Mouse (Mus musculus) effector memory CD4-positive, alpha-beta T cell, adult 7 months (primary cell): ENCODE data around the gene Ireb2. TPM values are rescaled to one million over a fixed set of nuclear protein-coding genes. Genes with fewer than 3 reads are reported as not detected.

Experiments used
- polyA plus RNA-seq: library from polyadenylated mRNA; unstranded; fragments of 100-300 nt; shearing (Covaris generic); gene quantifications from one replicate; pipeline ENCODE4 v1.2.1, GENCODE M21; 2017

The Ireb2 gene
- 18.0 TPM for polyA plus RNA-seq

GRCm38 (mm10) chr9:54863363-54864281 is at the start of gene Ireb2:
Gene Ireb2, plus strand, starts transcription at chr9:54863789.

GRCm38 (mm10) chr9:54917010-54917677 is 53.6 kb downstream of the Ireb2 start, which contains the start of gene Hykk:
Gene Hykk, plus strand, starts transcription at chr9:54917283.

GRCm38 (mm10) chr9:54950575-54951321 is 87.2 kb downstream of the Ireb2 start, which contains the start of the genes Psma4 and AY074887:
Gene Psma4, plus strand, starts transcription at chr9:54950790.
Gene AY074887, minus strand, starts transcription at chr9:54950998.

Other genes starting within 250 kb of the Ireb2 start
- 26.0 TPM for gene Acsbg1, start 201.9 kb upstream of the Ireb2 start, polyA plus RNA-seq
- gene Dnaja4, start 164.9 kb upstream of the Ireb2 start, polyA plus RNA-seq, result 68.6 TPM
- gene Wdr61, start 129.3 kb upstream of the Ireb2 start, polyA plus RNA-seq, result 51.2 TPM
- gene Crabp1, start 99.0 kb upstream of the Ireb2 start, polyA plus RNA-seq, result not detected
- 0.38 TPM for gene Hykk, start 53.5 kb downstream of the Ireb2 start, polyA plus RNA-seq
- gene Psma4, start 87.0 kb downstream of the Ireb2 start, polyA plus RNA-seq, result 121 TPM
- not detected for gene AY074887, start 87.2 kb downstream of the Ireb2 start, polyA plus RNA-seq
- gene Chrna5, start 117.1 kb downstream of the Ireb2 start, polyA plus RNA-seq, result 0.41 TPM
- gene Chrna3, start 162.8 kb downstream of the Ireb2 start, polyA plus RNA-seq, result not detected
- gene Chrnb4, start 185.0 kb downstream of the Ireb2 start, polyA plus RNA-seq, result not detected